Mouse (Mus musculus): ENCODE measurements around the gene Poglut1.
A peak's percentile ranks its signal among the peaks of the same experiment; 100 is the strongest.

Gene Poglut1

GRCm38 (mm10) chr16:38549479-38550396 is at the start of gene Poglut1:
Gene Poglut1, minus strand, starts transcription at chr16:38550258.
- peak; percentile 86 for DNase-seq (ENCODE audit: low spot score)

GRCm38 (mm10) chr16:38598986-38599680 is 49.1 kb upstream of the Poglut1 start:
- no peak for DNase-seq (ENCODE audit: low spot score)

DNA sequence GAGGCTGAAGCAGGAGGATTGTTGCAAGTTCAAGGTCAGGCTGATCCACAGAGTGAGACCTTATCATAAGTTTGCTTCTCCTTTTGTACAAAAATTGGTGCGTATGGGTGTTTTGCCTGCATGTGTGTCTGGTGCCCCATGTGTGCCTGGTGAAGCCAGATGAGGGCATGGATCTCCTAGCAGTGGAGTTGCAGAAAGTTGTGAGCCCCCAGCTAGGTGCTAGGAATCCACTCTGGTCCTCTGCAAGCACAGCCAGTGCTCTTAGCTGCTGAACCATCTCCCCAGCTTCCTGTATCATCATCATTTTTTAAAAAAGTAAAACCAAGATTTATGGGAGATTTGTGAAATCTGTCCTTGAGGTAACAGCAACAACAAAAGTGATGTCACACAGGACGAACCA is 46.6 kb upstream of the Poglut1 start:
- DNase-seq (ENCODE audit: low spot score) = no peak

DNA sequence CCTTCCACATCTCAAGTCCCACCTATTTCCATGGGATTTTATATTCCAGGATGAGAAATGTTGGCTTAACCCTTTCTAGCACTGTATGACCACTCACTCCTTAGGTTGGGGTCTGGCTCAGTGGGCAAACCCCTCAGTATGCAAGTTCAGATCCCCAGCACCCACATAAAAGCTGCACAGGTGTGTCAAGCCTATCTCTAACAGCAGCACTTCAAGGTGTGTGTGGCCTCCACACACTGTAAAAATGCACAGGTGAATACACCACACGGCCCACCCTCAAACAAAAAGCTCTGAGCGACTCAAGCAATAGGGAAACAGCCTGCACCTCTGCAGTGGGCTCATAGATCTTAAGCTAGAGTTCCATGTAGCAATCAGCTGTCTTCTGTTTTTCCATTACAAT is 46.0 kb upstream of the Poglut1 start:
- DNase-seq (ENCODE audit: low spot score) = no peak

- no peak for DNase-seq (ENCODE audit: low spot score)
Measured at GRCm38 (mm10) chr16:38594435-38594834, 44.4 kb upstream of the Poglut1 start.

DNA sequence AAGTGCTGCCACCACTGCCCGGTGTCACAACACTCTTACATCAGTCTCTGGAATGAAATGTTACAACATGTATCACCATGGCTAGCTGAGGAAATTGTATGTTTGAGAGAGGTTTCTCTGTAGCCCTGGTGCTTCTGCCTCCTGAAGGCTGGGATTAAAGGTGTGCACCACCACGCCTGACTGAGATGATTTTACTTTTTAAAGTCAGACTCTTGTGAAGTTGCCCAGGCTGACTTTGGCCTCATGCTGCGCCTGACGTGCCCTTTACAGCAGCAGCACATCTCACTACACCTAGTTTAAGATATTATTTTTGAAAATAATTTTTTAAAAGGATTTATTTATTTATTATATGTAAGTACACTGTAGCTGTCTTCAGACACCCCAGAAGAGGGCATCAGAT is 42.9 kb upstream of the Poglut1 start:
- no peak for DNase-seq (ENCODE audit: low spot score)

- no peak for DNase-seq (ENCODE audit: low spot score)
Measured at GRCm38 (mm10) chr16:38592026-38592678, 42.1 kb upstream of the Poglut1 start.

DNA sequence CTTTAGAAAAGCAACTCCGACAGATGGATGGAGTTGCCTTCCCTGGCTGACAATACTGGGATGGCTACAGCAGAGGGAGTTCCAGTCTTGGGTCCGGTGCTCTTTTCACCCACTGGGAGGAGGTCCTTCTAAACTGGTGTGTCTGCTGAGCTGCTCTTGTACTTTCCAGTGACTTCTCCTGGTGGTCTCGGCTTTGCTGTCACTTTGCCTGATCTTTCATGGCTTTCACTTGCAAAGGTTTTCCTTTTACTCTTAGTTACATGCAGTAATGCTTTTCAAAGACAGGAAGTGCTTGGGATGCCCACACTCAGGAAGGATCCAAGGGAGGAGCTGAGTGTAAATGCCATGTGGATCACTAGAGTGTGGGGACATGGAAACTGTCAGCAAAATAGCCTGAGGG is 41.4 kb upstream of the Poglut1 start:
- DNase-seq (ENCODE audit: low spot score) = no peak

DNA sequence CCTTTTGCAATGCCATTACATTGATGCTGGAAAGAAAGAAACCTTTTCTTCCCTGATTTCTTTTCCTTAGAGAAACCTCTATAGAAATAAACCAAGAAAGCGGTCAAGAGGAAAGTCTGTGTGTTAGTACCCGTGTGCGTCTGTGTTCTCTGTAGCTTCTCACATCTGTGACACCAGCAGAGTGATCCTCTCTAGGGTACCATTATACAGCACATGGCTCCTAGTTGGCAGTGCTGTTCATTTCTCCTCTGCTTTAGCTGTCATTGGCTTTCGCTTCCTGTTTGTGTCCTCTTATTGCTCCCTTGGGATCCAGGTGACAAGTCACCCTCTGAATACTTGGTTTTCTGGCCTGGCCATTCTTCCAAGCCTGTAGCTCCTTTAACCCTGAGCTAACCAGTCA is 37.5 kb upstream of the Poglut1 start:
- DNase-seq (ENCODE audit: low spot score) = no peak

GRCm38 (mm10) chr16:38587163-38587562 is 37.1 kb upstream of the Poglut1 start:
- no peak for DNase-seq (ENCODE audit: low spot score)

- no peak for DNase-seq (ENCODE audit: low spot score)
Measured at GRCm38 (mm10) chr16:38585186-38585585, 35.1 kb upstream of the Poglut1 start.

DNA sequence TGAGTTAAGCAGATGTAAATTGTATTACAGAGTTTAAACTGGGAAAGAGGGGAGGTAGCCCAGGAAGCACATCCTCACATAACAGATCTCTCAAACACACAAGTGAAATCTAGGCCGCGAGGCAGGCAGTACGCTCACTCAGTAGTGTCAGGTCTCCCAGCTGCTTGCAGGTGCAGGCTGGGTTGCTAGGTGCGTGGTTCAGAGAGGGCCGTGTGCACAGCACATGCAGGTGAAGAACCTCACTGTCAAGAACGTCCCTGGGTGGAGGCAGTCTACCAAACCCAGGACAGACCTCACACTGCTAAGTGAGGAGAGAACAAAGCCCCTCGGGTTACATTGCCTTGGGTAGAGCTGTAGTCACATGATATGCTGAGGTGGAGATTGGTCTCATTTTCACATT is 34.7 kb upstream of the Poglut1 start:
- DNase-seq (ENCODE audit: low spot score) = no peak

GRCm38 (mm10) chr16:38571481-38571880 is 21.4 kb upstream of the Poglut1 start:
- no peak for DNase-seq (ENCODE audit: low spot score)

GRCm38 (mm10) chr16:38568192-38568591 is 18.1 kb upstream of the Poglut1 start:
- DNase-seq (ENCODE audit: low spot score) = no peak

DNA sequence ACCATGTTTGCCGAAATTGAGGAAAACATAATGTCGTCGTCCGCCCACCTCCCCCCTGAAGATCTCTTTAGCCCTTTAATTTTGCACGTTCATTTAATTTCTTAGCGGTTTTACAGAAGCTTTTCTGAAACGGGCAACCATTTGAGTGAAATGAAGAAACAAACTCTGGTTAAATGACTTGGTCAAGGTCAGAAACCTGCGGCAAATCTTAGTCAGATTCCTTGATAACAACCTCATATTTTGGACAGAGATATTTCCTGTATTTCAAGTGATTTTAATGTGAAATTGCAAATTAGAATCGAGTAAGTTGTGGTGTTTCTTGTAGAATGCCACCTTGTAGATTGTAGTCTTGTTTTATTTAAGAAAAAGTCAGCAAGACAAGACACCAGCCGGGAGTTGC is 13.5 kb upstream of the Poglut1 start:
- DNase-seq (ENCODE audit: low spot score) = no peak

DNA sequence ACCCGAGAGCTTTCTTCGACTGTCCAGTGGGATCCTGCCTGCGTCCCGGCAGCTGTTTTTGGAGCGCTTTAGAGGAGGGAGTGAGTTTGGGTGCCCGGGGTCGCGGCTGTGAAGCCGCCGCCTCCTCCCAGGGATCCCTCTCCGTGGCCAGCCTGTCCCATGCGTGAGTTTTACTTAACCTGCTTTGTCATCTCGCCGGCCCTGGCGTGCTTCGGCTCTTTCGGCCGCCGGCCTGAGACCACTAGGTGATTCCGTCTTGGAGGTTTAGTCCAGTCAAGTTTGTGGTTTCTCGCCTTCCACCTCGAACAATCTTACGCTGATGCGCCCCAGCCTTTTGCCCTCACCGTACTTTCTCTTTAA is 12.9 kb upstream of the Poglut1 start:
- DNase-seq (ENCODE audit: low spot score) = no peak

- peak; percentile 97 for DNase-seq (ENCODE audit: low spot score)
Measured at GRCm38 (mm10) chr16:38562131-38562967, 12.3 kb upstream of the Poglut1 start.

- no peak for DNase-seq (ENCODE audit: low spot score)
Measured at GRCm38 (mm10) chr16:38558221-38558748, 8.2 kb upstream of the Poglut1 start, which contains the start of gene Tmem39a. Gene Tmem39a, plus strand, starts transcription at chr16:38558698.

- no peak for DNase-seq (ENCODE audit: low spot score)
Measured at GRCm38 (mm10) chr16:38555988-38556387, 5.9 kb upstream of the Poglut1 start.

DNA sequence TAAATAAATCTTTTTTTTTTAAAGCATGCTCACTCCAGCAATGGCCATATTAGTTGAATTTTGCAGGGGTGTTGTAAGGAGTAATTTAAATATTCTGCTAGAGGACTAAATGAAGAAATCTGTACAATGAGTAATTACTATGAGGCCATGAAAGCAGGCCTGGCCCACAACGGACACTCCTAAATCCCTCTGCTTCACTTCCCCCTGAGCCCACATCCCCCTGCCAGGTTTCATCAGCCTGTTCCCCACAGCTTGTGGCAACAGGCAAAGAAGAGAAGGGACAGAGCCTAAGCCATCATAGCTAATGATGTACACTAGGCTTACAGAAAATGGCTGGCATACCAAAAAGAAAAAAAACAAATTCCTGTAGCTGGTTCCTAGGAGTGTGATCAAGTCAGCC is 2.1 kb downstream of the Poglut1 start:
- DNase-seq (ENCODE audit: low spot score) = no peak

GRCm38 (mm10) chr16:38538716-38539380 is 11.2 kb downstream of the Poglut1 start:
- no peak for DNase-seq (ENCODE audit: low spot score)

Data from retina, embryonic 14.5 days (tissue).